Mouse (Mus musculus) macrophage (primary cell): ENCODE results near the gene Gabra4. TPM values are rescaled to one million over a fixed set of nuclear protein-coding genes. Genes with fewer than 3 reads are reported as not detected.
"Not testable (repeated sequence)": the region's sequence is repeated elsewhere in the genome, so short reads cannot be mapped to it uniquely, and the experiment has no call there.

ENCODE experiments used
- H3K27ac ChIP-seq: fragments of 350-480 bp; formaldehyde crosslinking; 2 replicates; pipeline ENCODE4 v1.9.0; 2021
- H3K36me3 ChIP-seq: fragments of 350-480 bp; formaldehyde crosslinking; 2 replicates; pipeline ENCODE4 v1.9.0; 2021; ENCODE audit errors: inconsistent target
- H3K4me3 ChIP-seq: fragments of 350-480 bp; formaldehyde crosslinking; 2 replicates; pipeline ENCODE4 v1.9.0; 2021; ENCODE audit errors: inconsistent target
- H3K79me2 ChIP-seq: fragments of 350-480 bp; formaldehyde crosslinking; 2 replicates; pipeline ENCODE4 v1.9.0; 2021; ENCODE audit errors: inconsistent target
- WGBS: methylation state at CpG from one replicate; pipeline ENCODE4 v1.1.7; 2026; ENCODE audit warnings: inconsistent platforms; ENCODE audit not compliant: missing documents; 5-methylcytosine and 5-hydroxymethylcytosine counted together
- polyA plus RNA-seq: library from polyadenylated mRNA; stranded (reverse); fragments of 250-400 nt; gene quantifications from 3 replicates; pipeline ENCODE4 v1.2.4, GENCODE M21; 2018; ENCODE audit warnings: inconsistent platforms

The Gabra4 gene
- polyA plus RNA-seq, 1 experiment from 2014 or later: not detected

- no peaks in the 10 kb centered on the region for H3K79me2 ChIP-seq
- 82% methylated on average over 8 of the region's 8 CpGs for WGBS
- H3K4me3 ChIP-seq: no peak overlapping the region
- H3K36me3 ChIP-seq: no peaks in the 10 kb centered on the region
- no peak overlapping the region for H3K27ac ChIP-seq
Observed at GRCm38 (mm10) chr5:71604128-71604690, 53.9 kb downstream of the Gabra4 start.

- H3K4me3 ChIP-seq: no peak overlapping the region
- H3K36me3 ChIP-seq: no peaks in the 10 kb centered on the region
- no peaks in the 10 kb centered on the region for H3K79me2 ChIP-seq
- 75% methylated on average over 2 of the region's 2 CpGs for WGBS
- no peak overlapping the region for H3K27ac ChIP-seq
Observed at GRCm38 (mm10) chr5:71595321-71595720, 62.8 kb downstream of the Gabra4 start.

- no peaks in the 10 kb centered on the region for H3K79me2 ChIP-seq
- H3K36me3 ChIP-seq: no peaks in the 10 kb centered on the region
- H3K27ac ChIP-seq: no peak overlapping the region
- WGBS: 52% methylated on average over 2 of the region's 2 CpGs
- H3K4me3 ChIP-seq: no peak overlapping the region
Observed at GRCm38 (mm10) chr5:71593745-71594255, 64.3 kb downstream of the Gabra4 start.

GRCm38 (mm10) chr5:71571646-71572237 is 86.4 kb downstream of the Gabra4 start:
- H3K36me3 ChIP-seq: no peaks in the 10 kb centered on the region
- no peaks in the 10 kb centered on the region for H3K79me2 ChIP-seq
- WGBS: 83% methylated on average over 9 of the region's 9 CpGs
- no peak overlapping the region for H3K27ac ChIP-seq
- H3K4me3 ChIP-seq: no peak overlapping the region

- 92% methylated on average over 10 of the region's 10 CpGs for WGBS
- Histone ChIP-seq H3K4me3 (no peak within 1 kb of the TSS), H3K27ac (no peak within 1 kb of the TSS), H3K36me3 (no peaks in the 10 kb centered on the region), H3K79me2 (no peaks in the 10 kb centered on the region)
Observed at GRCm38 (mm10) chr5:71548079-71548478, 110.0 kb downstream of the Gabra4 start, which contains the start of gene Cox7b2. Gene Cox7b2, minus strand, starts transcription at chr5:71548205.

GRCm38 (mm10) chr5:71545554-71545953 is 112.6 kb downstream of the Gabra4 start:
- no peak overlapping the region for H3K4me3 ChIP-seq
- H3K79me2 ChIP-seq: no peaks in the 10 kb centered on the region
- H3K36me3 ChIP-seq: no peaks in the 10 kb centered on the region
- H3K27ac ChIP-seq: no peak overlapping the region

GRCm38 (mm10) chr5:71525486-71525885 is 132.6 kb downstream of the Gabra4 start:
- not testable (repeated sequence) for H3K79me2 ChIP-seq, H3K4me3 ChIP-seq, H3K27ac ChIP-seq, H3K36me3 ChIP-seq
- 84% methylated on average over 3 of the region's 15 CpGs for WGBS

Other genes starting within 250 kb of the Gabra4 start
- gene Cox7b2, start 110.1 kb downstream of the Gabra4 start, polyA plus RNA-seq: not detected in 3 replicates
- not detected in 3 replicates for gene Gabrb1, start 195 bp downstream of the Gabra4 start, polyA plus RNA-seq